Mouse (Mus musculus) lung, adult 2 months (tissue): ENCODE data around the gene Rprml. TPM values are rescaled to one million over a fixed set of nuclear protein-coding genes. Genes with fewer than 3 reads are reported as not detected.
A peak's percentile ranks its signal among the peaks of the same experiment; 100 is the strongest.

Experiments
- DNase-seq: peaks from one replicate; pipeline ENCODE4 v3.0.0; 2022
- H3K4me1 ChIP-seq: fragments of 200-500 bp; 2 replicates; pipeline ENCODE4 v1.6.1; 2011; ENCODE audit warnings: low read length; ENCODE audit not compliant: control insufficient read depth, insufficient read depth
- H3K4me3 ChIP-seq: fragments of 200-500 bp; replicated peaks from 2 replicates; pipeline ENCODE3; 2011; ENCODE audit warnings: low read depth, mild to moderate bottlenecking, control low read depth, low read length; ENCODE audit errors: extremely low read depth
- CTCF ChIP-seq: fragments of 200-500 bp; IDR thresholded peaks from 2 replicates; pipeline ENCODE4 v1.5.1; 2011; ENCODE audit warnings: mild to moderate bottlenecking, low read length, control low read depth; ENCODE audit not compliant: insufficient read depth
- POLR2A ChIP-seq: fragments of 200-500 bp; IDR thresholded peaks from 2 replicates; pipeline ENCODE4 v1.6.1; 2011; ENCODE audit warnings: low read depth, mild to moderate bottlenecking, control low read depth, low read length, borderline replicate concordance; ENCODE audit errors: extremely low read depth
- WGBS: fragments of 180-500 bp; shearing (Covaris S2); methylation state at CpG from one replicate; pipeline ENCODE4 v1.1.7; 2018; 5-methylcytosine and 5-hydroxymethylcytosine counted together
- polyA plus RNA-seq: library from polyadenylated mRNA; depleted of rRNA; stranded (reverse); fragments of >200 nt; gene quantifications from 2 replicates; pipeline ENCODE4 v1.2.3, GENCODE M21; 2012; rRNA removed

The Rprml gene
- polyA plus RNA-seq, 1 experiment = 10.4 TPM

GRCm38 (mm10) chr11:103686706-103687105, 37.3 kb downstream of the Rprml start:
- TF ChIP-seq POLR2A (no peak), CTCF (no peak)
- Histone ChIP-seq H3K4me3 (no peak overlapping the region), H3K4me1 (peaks cover 5% of the 10 kb centered on the region; the same call in 1 of the 2 replicates)
- 74% methylated on average over 6 of the region's 6 CpGs for WGBS
- DNase-seq = no peak

GRCm38 (mm10) chr11:103688271-103688979, 39.1 kb downstream of the Rprml start:
- 56% methylated on average over 6 of the region's 6 CpGs for WGBS
- Histone ChIP-seq H3K4me3 (no peak overlapping the region), H3K4me1 (peaks cover 7% of the 10 kb centered on the region)
- DNase-seq = no peak
- TF ChIP-seq CTCF = no peak
- TF ChIP-seq POLR2A = no peak

- DNase-seq = no peak
- Histone ChIP-seq H3K4me1 (peaks cover 7% of the 10 kb centered on the region), H3K4me3 (no peak overlapping the region)
- 46% methylated on average over 3 of the region's 3 CpGs for WGBS
- TF ChIP-seq CTCF (no peak), POLR2A (no peak)
Measured at GRCm38 (mm10) chr11:103688980-103689378, 39.6 kb downstream of the Rprml start.

- no peak for DNase-seq
- TF ChIP-seq CTCF (no peak), POLR2A (no peak)
- H3K4me1 ChIP-seq = peaks cover 10% of the 10 kb centered on the region
- H3K4me3 ChIP-seq = no peak overlapping the region
- 84% methylated on average over 1 of the region's 1 CpGs for WGBS
Measured at GRCm38 (mm10) chr11:103691036-103691435, 41.7 kb downstream of the Rprml start.

- Histone ChIP-seq H3K4me1 (peaks cover 10% of the 10 kb centered on the region), H3K4me3 (no peak overlapping the region)
- TF ChIP-seq POLR2A = no peak
- no peak for DNase-seq
- 47% methylated on average over 1 of the region's 1 CpGs for WGBS
Measured at GRCm38 (mm10) chr11:103693241-103693640, 43.9 kb downstream of the Rprml start.

- Histone ChIP-seq H3K4me1 (peaks cover 8% of the 10 kb centered on the region), H3K4me3 (peak overlapping the region; percentile 90)
- no peak for DNase-seq
- no peak for TF ChIP-seq CTCF
- TF ChIP-seq POLR2A = no peak
- WGBS = 1% methylated on average over 18 of the region's 18 CpGs
Measured at GRCm38 (mm10) chr11:103696851-103697564, 47.6 kb downstream of the Rprml start.

- under 1% methylated on average over 57 of the region's 57 CpGs for WGBS
- peak; percentile 86; the same call in 1 of the 2 replicates for TF ChIP-seq POLR2A
- TF ChIP-seq CTCF = no peak
- Histone ChIP-seq H3K4me1 (peaks cover 5% of the 10 kb centered on the region; the same call in 1 of the 2 replicates), H3K4me3 (peak within 1 kb of the TSS; percentile 90)
- peak; percentile 91 for DNase-seq
Measured at GRCm38 (mm10) chr11:103697565-103698176, 48.3 kb downstream of the Rprml start, which contains the start of gene Gosr2. Gene Gosr2 (minus strand): TSS chr11:103697898.

GRCm38 (mm10) chr11:103698226-103698625, 48.9 kb downstream of the Rprml start:
- 45% methylated on average over 2 of the region's 2 CpGs for WGBS
- H3K4me3 ChIP-seq = peak overlapping the region; percentile 90
- no peak for TF ChIP-seq POLR2A
- TF ChIP-seq CTCF = no peak
- no peak for DNase-seq
- peaks cover 5% of the 10 kb centered on the region; the same call in 1 of the 2 replicates for H3K4me1 ChIP-seq

Other genes with a start within 250 kb of the Rprml start
- 23.9 and 28.0 TPM in 2 replicates for gene Plekhm1, start 236.9 kb upstream of the Rprml start, polyA plus RNA-seq
- gene Lrrc37a, start 145.0 kb upstream of the Rprml start, polyA plus RNA-seq = not detected in 2 replicates
- not detected in 2 replicates for gene Gm884, start 28.4 kb upstream of the Rprml start, polyA plus RNA-seq
- not detected in 2 replicates for gene Lyzl6, start 10.7 kb upstream of the Rprml start, polyA plus RNA-seq
- 60.4 and 78.2 TPM in 2 replicates for gene Gosr2, start 48.3 kb downstream of the Rprml start, polyA plus RNA-seq
- gene Wnt9b, start 100.3 kb downstream of the Rprml start, polyA plus RNA-seq = 0.02 and 0.12 TPM in 2 replicates
- 0.07 and 0.12 TPM in 2 replicates for gene Wnt3, start 124.6 kb downstream of the Rprml start, polyA plus RNA-seq